Mouse (Mus musculus): Measurements from ENCODE around the gene Naa11. TPM values are rescaled to one million over a fixed set of nuclear protein-coding genes. Genes with fewer than 3 reads are reported as not detected.

Naa11 gene
- total and polyA plus RNA-seq, 3 experiments = not detected

DNA sequence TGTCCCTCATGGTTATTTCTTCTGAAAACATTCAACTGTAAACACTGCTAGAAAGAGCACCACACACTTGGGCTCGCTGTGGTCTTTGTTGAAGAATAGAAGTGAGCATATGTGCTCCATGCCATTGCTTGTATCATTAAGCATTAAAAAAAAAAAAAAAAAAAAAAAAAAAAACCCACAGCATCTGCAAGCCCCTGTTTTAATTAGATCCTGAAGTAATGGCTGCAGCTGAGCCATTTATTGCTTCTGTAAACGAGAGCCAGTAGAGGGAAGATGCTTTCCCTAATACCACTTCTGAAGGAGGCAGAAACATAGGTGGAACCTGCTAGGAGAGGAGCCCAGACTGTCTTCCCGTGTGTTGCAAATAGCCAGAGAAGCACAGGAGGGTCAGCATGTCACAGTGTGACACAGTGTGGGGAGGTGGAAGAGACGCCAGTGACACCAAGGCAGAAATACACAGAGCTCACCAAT is 17.1 kb upstream of the Naa11 start:
- in situ Hi-C loops (cut with MboI; ENCODE audit: low pct_ligation_motif_present, low pct_unique_long_range_greater_than_20kb, low sequenced_read_pairs) = no loop called here
- no peaks in the 10 kb centered on the region for H3K79me2 ChIP-seq (replicated peaks; ENCODE audit: control insufficient read depth, extremely low read depth, insufficient read depth, poor library complexity, severe bottlenecking)
- TF ChIP-seq PAX5 (IDR thresholded peaks at IDR 0.05; ENCODE audit: low read length) (no peak), SMC3 (IDR thresholded peaks at IDR 0.05; ENCODE audit: low read depth, low read length) (no peak), IRF4 (IDR thresholded peaks at IDR 0.05; ENCODE audit: low read depth, low read length) (no peak), MAZ (IDR thresholded peaks at IDR 0.05; ENCODE audit: low read depth, low read length) (no peak), JUND (conservative IDR thresholded peaks at IDR 0.05; ENCODE audit: low read depth, low read length) (no peak), TBP (conservative IDR thresholded peaks at IDR 0.05; ENCODE audit: low read depth, low read length) (no peak), BHLHE40 (IDR thresholded peaks at IDR 0.05; ENCODE audit: low read depth, low read length) (no peak), USF1 (IDR thresholded peaks at IDR 0.05; ENCODE audit: low read depth, low read length) (no peak), MAX (IDR thresholded peaks at IDR 0.05; ENCODE audit: low read length) (no peak), ELF1 (IDR thresholded peaks at IDR 0.05; ENCODE audit: low read depth, low read length) (no peak), RCOR1 (conservative IDR thresholded peaks at IDR 0.05; ENCODE audit: low read depth, low read length) (no peak), ZMIZ1 (IDR thresholded peaks at IDR 0.05; ENCODE audit: low read depth, low read length) (no peak)

DNA sequence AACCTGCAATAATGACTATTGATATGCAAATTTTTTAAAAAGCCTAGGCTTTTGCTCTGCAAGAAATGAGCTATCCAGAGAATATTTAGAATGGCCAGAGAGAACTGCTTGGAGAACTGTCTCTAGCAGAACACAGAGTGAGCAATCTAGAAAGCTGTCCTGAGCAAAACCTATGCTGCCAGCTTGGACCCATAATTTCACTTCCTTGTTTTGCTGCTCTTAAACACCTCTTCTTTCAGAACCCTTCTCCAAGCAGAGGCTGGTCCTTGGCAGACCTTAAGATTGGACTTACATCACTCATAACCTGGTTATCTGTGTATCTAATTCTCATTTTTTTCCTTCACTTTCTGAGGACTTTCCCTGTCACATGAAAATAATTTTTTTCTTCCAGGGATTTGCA is 8.9 kb upstream of the Naa11 start:
- in situ Hi-C loops (cut with MboI; ENCODE audit: low pct_ligation_motif_present, low pct_unique_long_range_greater_than_20kb, low sequenced_read_pairs) = no loop called here
- no peak overlapping the region for H3K9ac ChIP-seq (ENCODE audit: insufficient read depth, low read depth)
- H3K79me2 ChIP-seq (replicated peaks; ENCODE audit: control insufficient read depth, extremely low read depth, insufficient read depth, poor library complexity, severe bottlenecking) = no peaks in the 10 kb centered on the region
- DNase-seq (ENCODE audit: extremely low read depth) = peak; percentile 41
- peaks cover 6 to 53% of the 10 kb centered on the region in 2 experiments for H3K4me1 ChIP-seq (ENCODE audit: control insufficient read depth in 1 of 2, insufficient read depth in 2 of 2)
- no peak overlapping the region for H3K4me3 ChIP-seq (replicated peaks in 1 of 3; ENCODE audit: low read depth in 2 of 3, low read length in 2 of 3, poor library complexity in 1 of 3)
- no peaks in the 10 kb centered on the region for H3K9me3 ChIP-seq (replicated peaks; ENCODE audit: low read length)
- H3K4me2 ChIP-seq (ENCODE audit: insufficient read depth, low read depth, poor library complexity, severe bottlenecking) = no peak overlapping the region
- H3K27me3 ChIP-seq (replicated peaks) = no peaks in the 10 kb centered on the region
- peak; percentile 55 for TF ChIP-seq IRF4 (IDR thresholded peaks at IDR 0.05; ENCODE audit: low read depth, low read length)
- peak; percentile 66 for TF ChIP-seq EP300 (IDR thresholded peaks at IDR 0.05; ENCODE audit: low read length)
- TF ChIP-seq SMC3 (IDR thresholded peaks at IDR 0.05; ENCODE audit: low read depth, low read length) = no peak
- H3K36me3 ChIP-seq (replicated peaks in 1 of 2; ENCODE audit: control insufficient read depth in 1 of 2, insufficient read depth in 1 of 2, low read length in 1 of 2) = no peaks in the 10 kb centered on the region
- H3K27ac ChIP-seq (ENCODE audit: insufficient read depth, low read depth) = no peak overlapping the region
- dilution Hi-C loops (cut with MboI; ENCODE audit: extremely low pct_ligation_motif_present, extremely low pct_unique_long_range_greater_than_20kb, low sequenced_read_pairs) = no loop called here

More for the DNA sequence above, 17.1 kb upstream of the Naa11 start:
- dilution Hi-C loops (cut with MboI; ENCODE audit: extremely low pct_ligation_motif_present, extremely low pct_unique_long_range_greater_than_20kb, low sequenced_read_pairs) = no loop called here
- no peaks in the 10 kb centered on the region for H3K9me3 ChIP-seq (replicated peaks; ENCODE audit: low read length)
- no peak overlapping the region for H3K27ac ChIP-seq (ENCODE audit: insufficient read depth, low read depth)
- H3K4me1 ChIP-seq (ENCODE audit: control insufficient read depth in 1 of 2, insufficient read depth in 2 of 2) = peaks cover 0 to 15% of the 10 kb centered on the region in 2 experiments; a peak in 2 of 4 replicates
- no peak overlapping the region for H3K9ac ChIP-seq (ENCODE audit: insufficient read depth, low read depth)
- H3K4me3 ChIP-seq (replicated peaks in 1 of 3; ENCODE audit: low read depth in 2 of 3, low read length in 2 of 3, poor library complexity in 1 of 3) = no peak overlapping the region
- no peaks in the 10 kb centered on the region for H3K27me3 ChIP-seq (replicated peaks)
- H3K4me2 ChIP-seq (ENCODE audit: insufficient read depth, low read depth, poor library complexity, severe bottlenecking) = no peak overlapping the region
- no peak for DNase-seq (ENCODE audit: extremely low read depth)
- no peaks in the 10 kb centered on the region for H3K36me3 ChIP-seq (replicated peaks in 1 of 2; ENCODE audit: control insufficient read depth in 1 of 2, insufficient read depth in 1 of 2, low read length in 1 of 2)

- Histone ChIP-seq H3K27me3 (replicated peaks) (no peaks in the 10 kb centered on the region), H3K9me3 (replicated peaks; ENCODE audit: low read length) (no peaks in the 10 kb centered on the region), H3K27ac (ENCODE audit: insufficient read depth, low read depth) (no peak overlapping the region), H3K9ac (ENCODE audit: insufficient read depth, low read depth) (no peak overlapping the region), H3K4me1 (ENCODE audit: control insufficient read depth in 1 of 2, insufficient read depth in 2 of 2) (peaks cover 6 to 46% of the 10 kb centered on the region in 2 experiments), H3K4me3 (replicated peaks in 1 of 3; ENCODE audit: low read depth in 2 of 3, low read length in 2 of 3, poor library complexity in 1 of 3) (no peak overlapping the region), H3K79me2 (replicated peaks; ENCODE audit: control insufficient read depth, extremely low read depth, insufficient read depth, poor library complexity, severe bottlenecking) (no peaks in the 10 kb centered on the region), H3K36me3 (replicated peaks in 1 of 2; ENCODE audit: control insufficient read depth in 1 of 2, insufficient read depth in 1 of 2, low read length in 1 of 2) (no peaks in the 10 kb centered on the region), H3K4me2 (ENCODE audit: insufficient read depth, low read depth, poor library complexity, severe bottlenecking) (no peak overlapping the region)
- in situ Hi-C loops (cut with MboI; ENCODE audit: low pct_ligation_motif_present, low pct_unique_long_range_greater_than_20kb, low sequenced_read_pairs) = no loop called here
- dilution Hi-C loops (cut with MboI; ENCODE audit: extremely low pct_ligation_motif_present, extremely low pct_unique_long_range_greater_than_20kb, low sequenced_read_pairs) = no loop called here
- DNase-seq (ENCODE audit: extremely low read depth) = peak; percentile 81
- TF ChIP-seq NELFE (IDR thresholded peaks at IDR 0.05; ENCODE audit: low read depth, low read length) (no peak), ELF1 (IDR thresholded peaks at IDR 0.05; ENCODE audit: low read depth, low read length) (no peak), MXI1 (IDR thresholded peaks at IDR 0.05; ENCODE audit: low read depth, low read length) (no peak), ETS1 (conservative IDR thresholded peaks at IDR 0.05; ENCODE audit: low read depth, low read length) (peak; percentile 43; the same call in 1 of the 2 replicates), RAD21 (IDR thresholded peaks at IDR 0.05; ENCODE audit: low read depth, low read length) (no peak), IRF4 (IDR thresholded peaks at IDR 0.05; ENCODE audit: low read depth, low read length) (no peak), USF2 (conservative IDR thresholded peaks at IDR 0.05; ENCODE audit: low read depth, low read length) (no peak), MAX (IDR thresholded peaks at IDR 0.05; ENCODE audit: low read length) (no peak), EP300 (IDR thresholded peaks at IDR 0.05; ENCODE audit: low read length) (peak; percentile 81), TBP (conservative IDR thresholded peaks at IDR 0.05; ENCODE audit: low read depth, low read length) (no peak), JUN (IDR thresholded peaks at IDR 0.05; ENCODE audit: insufficient read depth, low read depth, low read length) (peak; percentile 73), RCOR1 (conservative IDR thresholded peaks at IDR 0.05; ENCODE audit: low read depth, low read length) (no peak), ZMIZ1 (IDR thresholded peaks at IDR 0.05; ENCODE audit: low read depth, low read length) (no peak), CHD2 (IDR thresholded peaks at IDR 0.05; ENCODE audit: low read length) (no peak), POLR2AphosphoS2 (IDR thresholded peaks at IDR 0.05; ENCODE audit: low read depth, low read length) (no peak), POLR2A (IDR thresholded peaks at IDR 0.05; ENCODE audit: low read depth, low read length) (no peak), SIN3A (IDR thresholded peaks at IDR 0.05; ENCODE audit: low read length) (no peak), ZKSCAN1 (IDR thresholded peaks at IDR 0.05; ENCODE audit: borderline replicate concordance, low read depth, low read length) (no peak), UBTF (IDR thresholded peaks at IDR 0.05; ENCODE audit: low read depth, low read length) (no peak), MAZ (IDR thresholded peaks at IDR 0.05; ENCODE audit: low read depth, low read length) (no peak)
These were observed 5.4 kb upstream of the Naa11 start for GRCm38 (mm10) chr5:97397585-97397984.
